Mouse (Mus musculus): ENCODE measurements around the gene Hras.

- TF ChIP-seq CTCF (IDR thresholded peaks at IDR 0.05; ENCODE audit: insufficient read depth, low read depth, low read length) = no peak
- no peak for TF ChIP-seq POLR2A (IDR thresholded peaks at IDR 0.05; ENCODE audit: insufficient read depth, low read depth, low read length)
Measured at GRCm38 (mm10) chr7:141169300-141169699, 24.5 kb downstream of the Hras start.
